Comparison of ENCODE assay signal across 15 mouse cellular contexts in the genomic region with DNA sequence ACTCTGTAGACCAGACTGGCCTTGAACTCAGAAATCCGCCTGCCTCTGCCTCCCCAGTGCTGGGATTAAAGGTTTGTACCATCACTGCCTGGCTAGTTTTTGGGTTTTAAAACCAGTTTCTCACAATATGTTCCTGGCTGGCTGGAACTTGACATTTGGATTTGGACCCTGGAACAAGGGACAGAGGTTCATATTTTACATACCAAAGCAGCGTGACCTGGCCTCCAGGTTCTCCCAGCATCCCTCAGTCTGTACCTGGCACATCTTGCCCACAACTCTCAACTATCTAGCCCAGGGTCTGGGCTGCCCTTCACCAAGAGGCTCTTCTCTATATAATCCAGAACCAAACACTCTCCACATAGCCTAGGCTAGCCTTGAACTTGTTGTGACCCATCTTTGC. TPM values are rescaled to one million over a fixed set of nuclear protein-coding genes. Genes with fewer than 3 reads are reported as not detected.
DNase-seq lines count a peak whose midpoint lies in the region; ATAC-seq lines count a peak whose summit lies in the region.
"Had no signal": no experiment of that assay in that cellular context is flagged by ENCODE, and none has a peak within 500 bp of the region (broad histone marks: within the 10 kb centered on the region; RNA-seq: fewer than 3 reads in every experiment).

No protein-coding gene starts in this region.

- no peak overlapping the region for H3K27ac ChIP-seq in heart, embryonic 10.5 days
- H3K27ac ChIP-seq in embryonic facial prominence, embryonic 10.5 days (replicated peaks): no peak overlapping the region
- no peak overlapping the region for H3K27ac ChIP-seq in limb, embryonic 13.5 days

- DNase-seq in heart, embryonic 10.5 days (ENCODE audit: low spot score): no peak
- no peak for DNase-seq in heart, postnatal 36 days
- peak; percentile 45 to 61 for DNase-seq in kidney, postnatal 36 days
- DNase-seq in kidney, postnatal 4 days: no peak
- DNase-seq in embryonic facial prominence, embryonic 10.5 days (ENCODE audit: low spot score): no peak
- DNase-seq in right cerebral cortex, postnatal 25 days: no peak
- DNase-seq: adrenal gland, postnatal 36 days; cerebellum, adult 8-10 months; gastrocnemius, postnatal 25 days; layer of hippocampus, adult 9-11 months; thymus, postnatal 14 days had no signal

- peaks cover 33% of the 10 kb centered on the region for H3K36me3 ChIP-seq in heart, embryonic 10.5 days
- peaks cover 49% of the 10 kb centered on the region for H3K36me3 ChIP-seq in embryonic facial prominence, embryonic 10.5 days (replicated peaks)
- peaks cover 35% of the 10 kb centered on the region for H3K36me3 ChIP-seq in limb, embryonic 13.5 days

- 93% methylated on average over 2 of the region's 2 CpGs for WGBS in heart, embryonic 10.5 days
- WGBS in embryonic facial prominence, embryonic 10.5 days: 90% methylated on average over 2 of the region's 2 CpGs
- 82% methylated on average over 2 of the region's 2 CpGs for WGBS in limb, embryonic 13.5 days

- H3K4me2 ChIP-seq in limb, embryonic 13.5 days (replicated peaks): peak overlapping the region; percentile 99; the same call in 1 of the 2 replicates

- no peaks in the 10 kb centered on the region for H3K9me3 ChIP-seq in heart, embryonic 10.5 days
- H3K9me3 ChIP-seq in embryonic facial prominence, embryonic 10.5 days: no peaks in the 10 kb centered on the region
- H3K9me3 ChIP-seq in limb, embryonic 13.5 days: no peaks in the 10 kb centered on the region

- no peak overlapping the region for H3K9ac ChIP-seq in limb, embryonic 13.5 days

- no peaks in the 10 kb centered on the region for H3K27me3 ChIP-seq in heart, embryonic 10.5 days (ENCODE audit: insufficient read depth, poor library complexity, severe bottlenecking)
- H3K27me3 ChIP-seq in embryonic facial prominence, embryonic 10.5 days (replicated peaks; ENCODE audit: low read depth, poor library complexity, severe bottlenecking): no peaks in the 10 kb centered on the region
- H3K27me3 ChIP-seq in limb, embryonic 13.5 days: no peaks in the 10 kb centered on the region

- H3K4me3 ChIP-seq in heart, embryonic 10.5 days: peak overlapping the region; percentile 78; the same call in 1 of the 2 replicates
- H3K4me3 ChIP-seq in embryonic facial prominence, embryonic 10.5 days: peak overlapping the region; percentile 72; the same call in 1 of the 2 replicates
- H3K4me3 ChIP-seq in limb, embryonic 13.5 days: peak overlapping the region; percentile 61; the same call in 1 of the 2 replicates

- ATAC-seq in limb, embryonic 13.5 days (ENCODE audit: low FRiP score, low read depth): no peak
- ATAC-seq in megakaryocyte progenitor cell, adult 5-6 weeks (replicated peaks; ENCODE audit: poor library complexity): no peak
- ATAC-seq: lung, postnatal 0 days had no signal

- intact Hi-C loops in heart, postnatal 36 days (cut with DNase I): no loop called here

- peaks cover 76% of the 10 kb centered on the region for H3K4me1 ChIP-seq in heart, embryonic 10.5 days
- peaks cover 56% of the 10 kb centered on the region for H3K4me1 ChIP-seq in embryonic facial prominence, embryonic 10.5 days
- peaks cover 67% of the 10 kb centered on the region for H3K4me1 ChIP-seq in limb, embryonic 13.5 days

RNA-seq across cellular contexts. Expression of a gene that starts 2.1 kb away (rescaled TPM):
- polyA plus RNA-seq in heart, embryonic 10.5 days (2016; fragmentation: Nextera tagmentation; extraction: Ambion mirVana): 2.7 and 2.9 TPM in 2 replicates
- not detected for total RNA-seq in heart, postnatal 36 days (2021)
- 4.4 and 4.8 TPM in 2 replicates for polyA plus RNA-seq in embryonic facial prominence, embryonic 10.5 days (2016; fragmentation: Nextera tagmentation; extraction: Ambion mirVana)
- 4.3 TPM in 2 replicates for polyA plus RNA-seq in limb, embryonic 13.5 days (2015; fragmentation: Nextera tagmentation; extraction: Ambion mirVana)
- 0.49 and 0.52 TPM in 2 replicates for total RNA-seq in megakaryocyte progenitor cell, adult 5-6 weeks (2015)
- total RNA-seq in megakaryocyte progenitor cell, adult 5-6 weeks (2017): 0.08 and 0.57 TPM in 2 replicates
- total RNA-seq: gastrocnemius, postnatal 25 days had no signal

RNA-seq across cellular contexts. Expression of a gene that starts 2.5 kb away (rescaled TPM):
- 217 and 256 TPM in 2 replicates for polyA plus RNA-seq in heart, embryonic 10.5 days (2016; fragmentation: Nextera tagmentation; extraction: Ambion mirVana)
- 100 to 1,000 TPM; 451 to 482 TPM for total RNA-seq in heart, postnatal 36 days (2021)
- 159 and 164 TPM in 2 replicates for polyA plus RNA-seq in embryonic facial prominence, embryonic 10.5 days (2016; fragmentation: Nextera tagmentation; extraction: Ambion mirVana)
- 173 and 181 TPM in 2 replicates for polyA plus RNA-seq in limb, embryonic 13.5 days (2015; fragmentation: Nextera tagmentation; extraction: Ambion mirVana)
- 48.2 and 51.8 TPM in 2 replicates for total RNA-seq in megakaryocyte progenitor cell, adult 5-6 weeks (2015)
- total RNA-seq in megakaryocyte progenitor cell, adult 5-6 weeks (2017): 99.5 and 114 TPM in 2 replicates

RNA-seq across cellular contexts. Expression of a gene that starts 2.6 kb away (rescaled TPM):
- polyA plus RNA-seq in heart, embryonic 10.5 days (2016; fragmentation: Nextera tagmentation; extraction: Ambion mirVana): 6.7 and 8.7 TPM in 2 replicates
- total RNA-seq in heart, postnatal 36 days (2021): 10 to 100 TPM in 1 of 2 experiments, 1 to 10 TPM in 1; 9.1 to 12.1 TPM
- 4.2 and 4.3 TPM in 2 replicates for polyA plus RNA-seq in embryonic facial prominence, embryonic 10.5 days (2016; fragmentation: Nextera tagmentation; extraction: Ambion mirVana)
- polyA plus RNA-seq in limb, embryonic 13.5 days (2015; fragmentation: Nextera tagmentation; extraction: Ambion mirVana): 4.2 and 6.6 TPM in 2 replicates
- total RNA-seq in megakaryocyte progenitor cell, adult 5-6 weeks (2015): not detected in 2 replicates
- 0.37 TPM in 1 of 2 replicates, not detected in the other for total RNA-seq in megakaryocyte progenitor cell, adult 5-6 weeks (2017)
- total RNA-seq: neutrophil, adult 5-6 weeks had no signal

RNA-seq across cellular contexts. Expression of a gene that starts 12.4 kb away (rescaled TPM):
- polyA plus RNA-seq in heart, embryonic 10.5 days (2016; fragmentation: Nextera tagmentation; extraction: Ambion mirVana): 0.48 and 0.63 TPM in 2 replicates
- total RNA-seq in heart, postnatal 36 days (2021): 1 to 10 TPM; 1.7 to 2.4 TPM
- 0.39 and 0.54 TPM in 2 replicates for polyA plus RNA-seq in embryonic facial prominence, embryonic 10.5 days (2016; fragmentation: Nextera tagmentation; extraction: Ambion mirVana)
- polyA plus RNA-seq in limb, embryonic 13.5 days (2015; fragmentation: Nextera tagmentation; extraction: Ambion mirVana): 1.2 and 1.6 TPM in 2 replicates
- not detected in 2 replicates for total RNA-seq in megakaryocyte progenitor cell, adult 5-6 weeks (2015)
- total RNA-seq in megakaryocyte progenitor cell, adult 5-6 weeks (2017): not detected in 2 replicates
- total RNA-seq: neutrophil, adult 5-6 weeks had no signal

Comparison
In these comparisons a context has a peak if more than half of its experiments do, and no peak if none do; other contexts are left out.
1. DNase-seq: peak in kidney, postnatal 36 days (2 of 2); none in heart, embryonic 10.5 days (single experiment), heart, postnatal 36 days (0 of 2), kidney, postnatal 4 days (0 of 2), embryonic facial prominence, embryonic 10.5 days (single experiment) and right cerebral cortex, postnatal 25 days (single experiment).
2. Peak in every context shown above with its lines, with median percentiles within 50 percentile points of each other: H3K4me3 ChIP-seq.